Mouse (Mus musculus): ENCODE measurements around the gene Slit3.

DNA sequence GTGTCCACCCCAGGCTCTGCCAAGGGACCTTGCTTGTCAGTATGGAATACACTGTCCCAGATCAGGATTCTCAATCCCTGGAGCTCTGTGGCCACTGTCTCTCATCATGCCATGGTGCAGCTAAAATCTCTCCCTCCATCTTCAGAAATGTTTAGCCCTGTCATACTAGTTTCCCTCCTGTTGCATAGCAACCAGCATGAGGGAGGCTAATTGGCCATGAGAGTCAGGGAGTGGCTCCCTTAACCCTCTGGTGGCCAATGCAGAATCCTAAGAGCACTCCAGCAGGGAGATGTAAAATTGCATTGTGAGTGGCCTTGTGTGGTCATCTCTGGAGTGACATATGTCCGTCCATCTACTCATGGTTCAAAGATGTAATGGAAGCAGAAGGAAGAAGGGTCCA is 259.7 kb downstream of the Slit3 start:
- TF ChIP-seq CHD1 (IDR thresholded peaks at IDR 0.05; ENCODE audit: low read depth, low read length) (no peak), POLR2A (IDR thresholded peaks at IDR 0.05; ENCODE audit: low read depth, low read length) (no peak), ZC3H11A (IDR thresholded peaks at IDR 0.05; ENCODE audit: low read depth, low read length) (no peak), E2F4 (IDR thresholded peaks at IDR 0.05; ENCODE audit: insufficient replicate concordance, low read depth, low read length) (no peak), SMC3 (IDR thresholded peaks at IDR 0.05; ENCODE audit: low read depth, low read length) (no peak), CTCF (conservative IDR thresholded peaks at IDR 0.05 in 1 of 2, IDR thresholded peaks at IDR 0.05 in 1 of 2; ENCODE audit: low read depth in 2 of 2, low read length in 2 of 2) (no peak), ZNF384 (IDR thresholded peaks at IDR 0.05; ENCODE audit: low read depth, low read length) (no peak), MAFK (IDR thresholded peaks at IDR 0.05; ENCODE audit: insufficient replicate concordance, low read length) (no peak), USF2 (conservative IDR thresholded peaks at IDR 0.05; ENCODE audit: low read depth, low read length) (no peak), EP300 (IDR thresholded peaks at IDR 0.05; ENCODE audit: low read length) (no peak), RCOR1 (conservative IDR thresholded peaks at IDR 0.05; ENCODE audit: low read depth, low read length) (no peak)
